Mouse (Mus musculus) ES-E14 (cell line): ENCODE results near the gene Pus10. TPM values are rescaled to one million over a fixed set of nuclear protein-coding genes. Genes with fewer than 3 reads are reported as not detected.

ENCODE experiments used
- DNase-seq: peaks from one replicate; pipeline ENCODE4 v3.0.0-alpha.2; 2013; ENCODE audit warnings: low read depth, low spot score
- H3K27ac ChIP-seq: 2 replicates; pipeline ENCODE4 v1.5.1; 2012; ENCODE audit warnings: low read depth, mild to moderate bottlenecking, low read length, moderate library complexity, mixed read lengths; ENCODE audit not compliant: poor library complexity, insufficient read depth, severe bottlenecking
- H3K36me3 ChIP-seq: 2 replicates; pipeline ENCODE4 v1.6.1; 2012; ENCODE audit warnings: mild to moderate bottlenecking, low read length, moderate library complexity, mixed read lengths; ENCODE audit not compliant: control insufficient read depth, poor library complexity, insufficient read depth, severe bottlenecking
- H3K4me1 ChIP-seq, 2 experiments: fragments of 150-350 bp in 1 of 2; sonication (generic) in 1 of 2; 2 replicates each; pipeline ENCODE4 v1.6.1; 2012; ENCODE audit warnings: low read length in 2 of 2, mild to moderate bottlenecking in 1 of 2, mixed read lengths in 1 of 2; ENCODE audit not compliant: control insufficient read depth in 2 of 2, insufficient read depth in 2 of 2, poor library complexity in 1 of 2
- H3K4me3 ChIP-seq, 2 experiments: fragments of 150-350 bp in 1 of 2; sonication (generic) in 1 of 2; 2 replicates each; pipeline ENCODE4 v1.5.1; 2012; ENCODE audit warnings: low read length in 2 of 2, low read depth in 1 of 2, mild to moderate bottlenecking in 1 of 2, mixed read lengths in 1 of 2; ENCODE audit not compliant: insufficient read depth in 1 of 2, poor library complexity in 1 of 2, severe bottlenecking in 1 of 2
- H3K9ac ChIP-seq: 2 replicates; pipeline ENCODE4 v1.6.1; 2012; ENCODE audit warnings: low read depth, mild to moderate bottlenecking, low read length, mixed read lengths; ENCODE audit not compliant: poor library complexity, insufficient read depth, severe bottlenecking
- H3K9me3 ChIP-seq: fragments of 150-350 bp; sonication (generic); 2 replicates; pipeline ENCODE4 v1.6.1; 2012; ENCODE audit warnings: low read depth, mild to moderate bottlenecking, low read length; ENCODE audit not compliant: control insufficient read depth, insufficient read depth
- CHD2 ChIP-seq: IDR thresholded peaks from 2 replicates; pipeline ENCODE4 v1.6.1; 2014; ENCODE audit warnings: mild to moderate bottlenecking, low read depth, low read length, inconsistent platforms
- HCFC1 ChIP-seq: IDR thresholded peaks from 2 replicates; pipeline ENCODE4 v1.6.1; 2012; ENCODE audit warnings: low read length, inconsistent platforms, borderline replicate concordance; ENCODE audit not compliant: insufficient read depth
- MAFK ChIP-seq: IDR thresholded peaks from 2 replicates; pipeline ENCODE4 v1.6.1; 2014; ENCODE audit warnings: mild to moderate bottlenecking, low read depth, low read length, inconsistent platforms; ENCODE audit not compliant: insufficient read depth
- ZC3H11A ChIP-seq: IDR thresholded peaks from 2 replicates; pipeline ENCODE4 v1.6.1; 2012; ENCODE audit warnings: low read depth, mild to moderate bottlenecking, inconsistent platforms, low read length, borderline replicate concordance
- ZNF384 ChIP-seq: IDR thresholded peaks from 2 replicates; pipeline ENCODE4 v1.6.1; 2012; ENCODE audit warnings: low read depth, low read length, inconsistent platforms
- in situ Hi-C, 2 experiments: fragments of 600-800 bp; cut with MboI; formaldehyde crosslinking; loops; one replicate each; pipeline ENCODE4 v1.15.1; 2025; ENCODE audit warnings: low sequenced_read_pairs in 2 of 2, inconsistent platforms in 1 of 2; ENCODE audit not compliant: unreplicated experiment in 2 of 2
- total RNA-seq: library from RNA; depleted of rRNA; stranded (reverse); fragments of 300-350 nt; gene quantifications from 2 replicates; pipeline ENCODE4 v1.2.3, GENCODE M21; 2012

Pus10 gene
- total RNA-seq, 1 experiment, result 28.8 TPM

GRCm38 (mm10) chr11:23657791-23658190 lies 7.7 kb upstream of the Pus10 start:
- peaks cover 3 to 9% of the 10 kb centered on the region in 2 experiments for H3K4me1 ChIP-seq
- no peaks in the 10 kb centered on the region for H3K9me3 ChIP-seq
- peaks cover 1% of the 10 kb centered on the region; the same call in 1 of the 2 replicates for H3K36me3 ChIP-seq
- no peak overlapping the region for H3K9ac ChIP-seq
- DNase-seq, result no peak
- H3K27ac ChIP-seq, result no peak overlapping the region
- in situ Hi-C loops, result no loop called here
- no peak overlapping the region for H3K4me3 ChIP-seq
- no peak for TF ChIP-seq CHD2
- TF ChIP-seq ZNF384, result no peak
- no peak for TF ChIP-seq ZC3H11A
- no peak for TF ChIP-seq MAFK
- TF ChIP-seq HCFC1, result no peak

- TF ChIP-seq HCFC1 (no peak), MAFK (peak; percentile 59)
- in situ Hi-C loops, result no loop called here
- DNase-seq, result no peak
- H3K36me3 ChIP-seq, result peaks cover 2% of the 10 kb centered on the region; the same call in 1 of the 2 replicates
- no peaks in the 10 kb centered on the region for H3K9me3 ChIP-seq
- H3K9ac ChIP-seq, result no peak overlapping the region
- H3K27ac ChIP-seq, result no peak overlapping the region
- peaks cover 2 to 5% of the 10 kb centered on the region in 2 experiments for H3K4me1 ChIP-seq
- peak overlapping the region in 1 of 2 experiments; percentile 97; a peak in 1 of 4 replicates for H3K4me3 ChIP-seq
These were observed 1.2 kb upstream of the Pus10 start for GRCm38 (mm10) chr11:23664232-23664631.

GRCm38 (mm10) chr11:23665798-23666501 lies 476 bp downstream of the Pus10 start, which contains the start of gene Pex13:
Pex13 (minus strand) TSS chr11:23665959.
- in situ Hi-C loops, result no loop called here
- H3K9me3 ChIP-seq, result no peaks in the 10 kb centered on the region
- H3K4me3 ChIP-seq, result peak within 1 kb of the TSS; percentile 92 to 97
- H3K27ac ChIP-seq, result peak within 1 kb of the TSS; percentile 89
- TF ChIP-seq HCFC1, result peak; percentile 80
- no peak for TF ChIP-seq ZC3H11A
- peak; percentile 96 for DNase-seq
- H3K36me3 ChIP-seq, result peaks cover 2% of the 10 kb centered on the region; the same call in 1 of the 2 replicates
- H3K4me1 ChIP-seq, result peaks cover 2 to 4% of the 10 kb centered on the region in 2 experiments
- H3K9ac ChIP-seq, result peak within 1 kb of the TSS; percentile 86

- peaks cover 2 to 3% of the 10 kb centered on the region in 2 experiments for H3K4me1 ChIP-seq
- H3K9me3 ChIP-seq, result no peaks in the 10 kb centered on the region
- in situ Hi-C loops, result no loop called here
- TF ChIP-seq ZNF384, result no peak
- TF ChIP-seq HCFC1, result peak; percentile 2; the same call in 1 of the 2 replicates
- peaks cover 2% of the 10 kb centered on the region; the same call in 1 of the 2 replicates for H3K36me3 ChIP-seq
- peak overlapping the region; percentile 89; the same call in 1 of the 2 replicates for H3K27ac ChIP-seq
- no peak for DNase-seq
- peak overlapping the region; percentile 92 to 97 for H3K4me3 ChIP-seq
- H3K9ac ChIP-seq, result peak overlapping the region; percentile 86
These were observed 1.1 kb downstream of the Pus10 start for GRCm38 (mm10) chr11:23666526-23666925.

- Histone ChIP-seq H3K27ac (no peak overlapping the region), H3K4me1 (peaks cover 2 to 3% of the 10 kb centered on the region in 2 experiments), H3K9me3 (no peaks in the 10 kb centered on the region), H3K4me3 (peak overlapping the region; percentile 25 to 97; a peak in 3 of 4 replicates), H3K36me3 (peaks cover 2% of the 10 kb centered on the region; the same call in 1 of the 2 replicates), H3K9ac (peak overlapping the region; percentile 31; the same call in 1 of the 2 replicates)
- in situ Hi-C loops, result no loop called here
- no peak for DNase-seq
- no peak for TF ChIP-seq ZNF384
- no peak for TF ChIP-seq ZC3H11A
- no peak for TF ChIP-seq HCFC1
- TF ChIP-seq MAFK, result no peak
- TF ChIP-seq CHD2, result no peak
These were observed 1.7 kb downstream of the Pus10 start for GRCm38 (mm10) chr11:23667128-23667527.
